Mouse (Mus musculus) CD4-positive, CD25-positive, alpha-beta regulatory T cell, adult 4 months (primary cell): Measurements from ENCODE around the gene Pip5k1a. TPM values are rescaled to one million over a fixed set of nuclear protein-coding genes. Genes with fewer than 3 reads are reported as not detected.
A peak's percentile ranks its signal among the peaks of the same experiment; 100 is the strongest.
"Not testable (repeated sequence)": the region's sequence is repeated elsewhere in the genome, so short reads cannot be mapped to it uniquely, and the experiment has no call there.

Experiments
- ATAC-seq: one replicate; pipeline ENCODE4 v1.8.0; 2017
- polyA plus RNA-seq, 2 experiments: library from polyadenylated mRNA; unstranded; fragments of 100-300 nt; shearing (Covaris generic); gene quantifications; one replicate each; pipeline ENCODE4 v1.2.1; 2017

Gene Pip5k1a
- polyA plus RNA-seq, 2 experiments from 2014 or later: 13.4 to 14.3 TPM

DNA sequence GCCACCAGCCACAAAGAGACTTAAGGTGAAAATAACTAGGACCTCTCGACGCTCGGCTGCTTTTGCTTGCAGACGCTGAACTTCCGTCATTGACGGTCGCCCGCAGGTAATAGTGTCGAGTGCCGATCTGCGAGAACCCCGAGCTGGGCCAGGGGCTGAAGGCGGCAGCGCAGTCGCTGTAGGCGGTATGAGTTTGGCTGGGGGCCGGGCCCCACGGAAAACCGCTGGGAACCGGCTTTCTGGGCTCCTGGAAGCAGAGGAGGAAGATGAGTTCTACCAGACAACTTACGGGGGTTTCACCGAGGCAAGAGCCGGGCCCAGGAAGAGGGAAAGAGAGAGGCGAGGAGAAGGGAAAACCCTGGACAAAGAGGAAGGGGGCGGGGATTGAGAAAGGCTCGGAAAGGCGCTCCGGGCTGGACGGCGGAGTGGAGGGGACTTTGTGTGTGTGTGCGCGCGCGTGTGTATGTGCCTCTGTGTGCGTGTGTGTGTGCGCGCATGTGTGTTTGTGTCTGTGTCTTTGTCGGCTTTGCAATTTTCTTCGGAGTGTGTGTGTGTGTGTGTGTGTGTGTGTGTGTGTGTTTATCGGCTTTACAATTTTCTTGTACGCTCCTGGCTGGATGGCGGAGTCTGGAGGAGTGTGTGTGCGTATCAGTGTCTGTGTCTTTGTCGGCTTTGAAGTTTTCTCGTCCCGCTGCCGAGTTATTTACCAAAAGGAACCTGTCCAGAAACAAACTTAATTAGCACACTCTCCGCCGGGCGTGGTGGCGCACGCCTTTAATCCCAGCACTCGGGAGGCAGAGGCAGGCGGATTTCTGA is 4.4 kb upstream of the Pip5k1a start, which contains the start of gene Vps72:
Vps72 (plus strand) TSS at position 112 of the 816 bp plus-strand sequence.
- peak; percentile 79 for ATAC-seq

DNA sequence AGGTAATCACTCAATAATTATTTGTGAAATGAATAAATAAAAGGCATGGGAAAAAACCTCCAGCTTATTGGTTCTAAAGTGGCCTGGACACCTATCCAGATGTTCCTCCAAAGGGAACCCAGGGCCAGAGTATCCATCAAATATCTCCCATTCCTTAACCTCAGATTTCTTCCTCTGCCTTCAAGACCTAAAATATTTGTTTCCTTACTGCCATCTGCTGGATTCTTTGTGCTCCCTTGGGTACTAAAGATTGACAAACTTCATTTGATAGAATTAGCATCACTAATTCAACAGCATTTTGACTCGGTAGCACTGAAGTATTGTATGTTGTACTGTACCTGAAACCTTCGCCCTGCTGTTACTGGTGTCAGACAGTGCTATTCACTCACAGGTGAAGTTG is 1.2 kb upstream of the Pip5k1a start:
- ATAC-seq: no peak

DNA sequence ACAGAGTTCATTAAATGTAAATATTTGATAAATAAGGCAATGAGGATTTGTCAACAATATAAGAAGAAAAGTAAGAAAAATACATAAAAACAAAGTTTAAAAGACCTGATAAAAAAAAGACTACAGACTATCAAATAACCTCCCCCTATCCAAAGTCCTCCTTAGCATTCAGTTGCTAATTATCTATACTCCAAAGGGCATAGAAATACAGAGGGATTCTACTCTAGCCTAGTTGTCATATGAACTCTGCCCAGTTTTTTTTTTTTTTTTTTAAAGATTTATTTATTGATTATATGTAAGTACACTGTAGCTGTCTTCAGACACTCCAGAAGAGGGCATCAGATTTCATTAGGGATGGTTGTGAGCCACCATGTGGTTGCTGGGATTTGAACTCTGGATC is 578 bp upstream of the Pip5k1a start:
- not testable (repeated sequence) for ATAC-seq

DNA sequence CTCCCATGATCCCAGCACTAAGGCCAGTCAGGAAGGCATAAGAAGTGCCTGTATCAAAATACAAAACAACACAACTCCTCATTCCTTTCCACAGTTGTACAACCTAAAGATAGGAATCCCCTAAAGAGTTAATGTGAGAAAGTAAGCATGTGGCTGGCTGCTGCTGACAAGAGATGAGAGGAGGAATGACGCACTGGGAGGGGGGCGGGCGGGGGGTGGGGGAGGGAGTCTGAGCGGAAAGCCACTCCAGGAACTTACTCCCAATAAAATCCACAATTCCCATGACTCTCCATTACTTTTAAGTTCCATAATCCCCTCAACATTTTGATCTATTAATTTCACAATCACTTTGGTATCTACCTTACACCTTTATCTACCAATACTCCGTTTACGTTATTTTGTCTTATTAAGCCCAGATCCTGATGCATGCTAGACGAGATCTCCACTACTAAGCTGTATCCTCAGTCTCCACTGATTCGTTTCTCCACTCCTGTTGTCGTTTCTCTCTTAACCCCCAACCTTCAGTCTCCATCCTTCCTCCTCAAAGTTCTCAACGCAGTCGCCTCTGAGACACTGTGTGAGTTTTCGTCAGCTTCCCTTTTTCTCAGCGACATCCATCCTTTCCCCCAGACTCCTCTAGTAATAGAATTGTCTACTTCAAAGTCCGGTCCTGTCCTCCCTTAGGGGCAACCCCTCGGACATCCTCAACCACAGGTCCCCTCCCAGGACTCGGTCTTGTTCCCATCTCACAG is 968 bp downstream of the Pip5k1a start:
- no peak for ATAC-seq

DNA sequence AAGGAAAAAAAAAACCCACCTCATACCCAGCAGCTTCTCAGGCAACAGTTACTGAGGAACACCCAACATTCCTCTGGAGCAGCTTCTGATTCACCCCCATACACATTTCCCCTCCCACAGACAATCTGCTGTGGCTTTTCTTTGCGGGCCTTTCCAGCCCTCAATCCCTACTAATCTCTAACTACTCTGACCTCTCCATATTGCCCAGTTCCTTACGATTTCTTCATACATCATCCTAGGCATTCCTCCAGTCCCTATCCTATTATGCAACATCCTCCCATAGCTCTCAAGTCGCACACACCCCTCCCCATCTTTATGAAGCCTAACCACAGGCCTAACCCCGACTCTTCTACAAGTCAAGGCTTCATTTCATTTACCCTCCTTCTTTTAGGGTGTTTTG is 1.6 kb downstream of the Pip5k1a start:
- no peak for ATAC-seq

DNA sequence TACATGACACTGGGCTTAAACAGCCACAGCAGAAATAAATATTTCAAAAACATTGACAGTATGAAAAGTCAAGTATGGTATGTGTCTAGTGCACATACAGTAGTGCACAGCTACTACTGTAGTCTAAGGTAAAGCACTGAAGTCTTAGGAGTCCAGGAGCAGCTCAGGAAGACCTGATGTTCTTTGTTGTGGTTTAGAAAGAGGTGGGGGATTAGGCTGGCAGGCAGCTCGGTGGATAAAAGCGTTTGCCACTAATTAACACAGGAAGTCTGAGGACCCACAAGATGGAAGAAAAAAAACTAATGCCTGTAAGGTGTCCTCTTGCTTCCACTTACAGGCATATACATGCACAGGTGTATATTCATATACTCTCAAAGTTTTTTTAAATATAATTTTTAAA is 5.9 kb downstream of the Pip5k1a start:
- ATAC-seq: peak; percentile 68

DNA sequence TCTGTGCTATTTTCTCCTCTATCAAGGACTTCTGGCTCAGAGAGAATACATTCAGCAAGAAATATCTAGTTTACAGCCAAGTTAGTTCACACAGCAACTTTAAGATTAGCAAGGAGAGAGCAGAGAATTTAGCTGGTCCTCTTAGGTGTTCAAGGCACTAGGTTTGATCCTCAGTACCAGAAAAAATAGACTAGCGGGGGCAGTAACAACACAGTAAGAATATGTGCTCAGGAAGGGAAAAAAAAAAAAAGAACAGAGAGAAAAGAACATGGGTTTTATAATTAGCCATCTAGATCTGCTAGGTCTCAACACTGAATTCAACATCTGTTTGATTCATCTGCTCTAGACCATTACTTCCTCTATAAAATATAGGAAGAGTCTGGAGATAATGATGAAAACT is 18.7 kb downstream of the Pip5k1a start:
- no peak for ATAC-seq

DNA sequence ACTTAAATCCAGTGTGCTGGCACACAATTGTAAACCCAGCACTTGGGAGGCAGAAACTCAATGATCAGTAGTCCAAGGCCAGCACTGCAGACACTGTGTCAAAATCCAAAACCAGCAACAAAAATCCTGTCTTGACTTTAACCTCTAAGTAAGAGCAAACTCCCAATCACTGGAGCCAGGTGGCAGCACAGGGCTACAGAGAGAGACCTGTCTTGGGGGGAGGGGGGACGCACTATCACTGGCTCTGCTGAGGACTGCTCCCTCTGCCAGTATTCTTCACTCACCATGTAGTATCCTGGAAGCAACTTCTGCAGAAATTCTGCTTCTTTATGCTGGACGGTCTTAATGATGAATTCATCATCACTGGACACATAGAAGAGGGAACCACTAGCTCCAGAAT is 35.1 kb downstream of the Pip5k1a start:
- ATAC-seq: no peak

DNA sequence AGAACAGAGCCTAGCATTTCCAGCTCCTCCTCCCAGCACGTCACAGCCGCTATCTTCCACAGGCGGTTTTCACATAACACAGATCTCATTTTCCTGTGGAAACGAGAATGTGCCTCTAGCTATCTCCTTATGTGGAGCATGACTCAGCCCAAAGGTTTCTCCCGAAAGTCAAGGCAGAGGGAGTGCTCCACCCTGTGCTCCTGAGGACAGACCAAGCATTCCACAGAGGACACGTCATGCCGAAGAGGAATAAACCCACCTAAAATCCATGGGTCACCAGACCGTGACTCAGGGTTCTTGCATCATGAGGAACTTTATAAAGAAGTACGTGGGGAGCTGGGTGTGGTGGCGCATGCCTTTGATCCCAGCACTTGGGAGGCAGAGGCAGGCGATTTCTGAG is 40.2 kb downstream of the Pip5k1a start:
- ATAC-seq: no peak

DNA sequence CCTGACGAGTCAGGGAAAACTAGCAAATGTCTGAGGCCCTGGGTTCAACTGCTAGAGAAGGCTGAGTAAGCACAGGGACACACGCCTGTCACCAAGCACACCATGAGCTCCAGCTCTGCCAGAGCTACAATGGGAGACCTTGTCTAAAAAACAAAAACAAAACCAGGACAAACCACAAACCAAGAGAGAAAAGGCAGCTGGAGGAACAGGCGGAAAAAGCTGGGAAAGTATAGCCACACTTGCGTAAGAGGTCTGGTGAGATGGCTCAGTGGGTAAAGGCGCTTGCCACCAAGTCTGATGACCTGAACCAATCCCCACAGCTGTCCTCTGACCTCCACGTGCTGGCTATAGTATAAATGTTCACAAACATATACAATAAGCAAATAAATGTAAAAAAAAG is 40.6 kb downstream of the Pip5k1a start:
- ATAC-seq: no peak

DNA sequence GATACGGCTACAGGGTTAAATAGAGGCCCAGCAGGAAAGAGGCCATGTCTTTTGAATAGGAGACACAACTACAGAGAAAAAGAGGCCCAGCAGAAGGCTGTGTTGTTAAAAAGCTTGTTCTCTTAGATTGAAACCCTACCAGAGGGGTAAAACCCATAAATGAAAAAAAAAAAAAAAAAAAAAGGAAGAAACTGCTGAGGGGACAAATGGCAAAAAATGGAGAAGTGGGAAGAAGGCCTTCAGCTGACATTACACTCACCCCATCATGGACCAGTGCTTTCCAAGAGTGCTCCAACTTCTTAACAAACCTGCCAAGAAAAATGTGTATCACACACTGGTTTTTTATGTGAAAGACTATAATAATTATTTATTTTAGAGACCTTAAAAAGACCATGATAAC is 41.2 kb downstream of the Pip5k1a start:
- ATAC-seq: no peak

DNA sequence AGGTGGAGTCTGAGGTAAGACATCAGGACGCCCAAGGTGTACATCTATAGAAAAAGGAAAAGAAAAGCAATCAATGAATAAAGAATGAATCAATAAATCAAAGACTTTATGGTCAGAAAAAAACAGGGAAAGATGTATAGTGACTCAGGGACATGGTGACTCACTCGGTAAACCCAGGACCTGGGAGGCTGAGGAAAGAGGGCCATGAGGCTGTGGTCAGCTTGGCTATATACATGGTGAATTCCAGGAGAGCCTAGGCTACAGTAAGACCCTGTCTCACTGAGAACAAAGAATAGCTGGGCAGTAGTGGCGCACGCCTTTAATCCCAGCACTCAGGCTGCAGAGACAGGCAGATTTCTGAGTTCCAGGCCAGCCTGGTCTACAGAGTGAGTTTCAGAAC is 43.0 kb downstream of the Pip5k1a start:
- no peak for ATAC-seq

DNA sequence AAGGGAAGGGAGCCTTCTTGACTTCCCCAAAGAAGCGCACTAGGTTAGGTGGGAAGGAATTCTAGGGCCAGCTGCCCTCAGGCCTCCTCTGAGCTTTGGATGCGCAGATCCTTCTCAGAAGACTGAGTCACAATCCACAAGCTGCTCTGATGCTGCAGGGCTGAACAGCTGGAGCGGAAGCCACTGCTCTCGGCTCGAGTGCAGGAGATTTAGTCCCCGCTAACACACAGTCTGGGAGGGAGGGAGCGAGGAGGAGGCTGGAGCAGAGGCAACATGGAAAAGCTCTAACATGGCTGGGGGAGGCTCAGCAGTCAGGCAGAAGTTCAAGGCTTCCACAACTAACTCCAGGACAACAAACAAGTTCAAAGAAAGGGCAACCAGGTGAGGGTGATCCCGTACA is 48.7 kb downstream of the Pip5k1a start:
- ATAC-seq: no peak

DNA sequence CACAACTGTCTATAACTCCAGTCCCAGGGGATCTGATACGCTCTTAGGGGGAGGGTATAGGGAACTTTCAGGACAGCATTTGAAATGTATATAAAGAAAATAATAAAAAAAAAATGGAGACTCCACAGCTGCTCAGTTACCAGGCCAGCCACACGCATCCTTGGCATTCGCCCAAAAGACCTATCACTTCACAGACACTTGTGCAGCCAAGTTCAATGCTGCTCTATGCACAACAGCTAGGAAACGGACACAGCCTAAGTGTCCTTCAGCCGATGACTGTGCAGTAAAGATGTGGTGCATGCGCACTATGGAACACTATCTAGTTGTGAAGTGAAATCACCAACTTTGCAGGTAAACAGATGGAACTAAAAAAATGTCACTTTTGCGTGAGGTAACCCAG is 50.5 kb downstream of the Pip5k1a start:
- ATAC-seq: no peak

DNA sequence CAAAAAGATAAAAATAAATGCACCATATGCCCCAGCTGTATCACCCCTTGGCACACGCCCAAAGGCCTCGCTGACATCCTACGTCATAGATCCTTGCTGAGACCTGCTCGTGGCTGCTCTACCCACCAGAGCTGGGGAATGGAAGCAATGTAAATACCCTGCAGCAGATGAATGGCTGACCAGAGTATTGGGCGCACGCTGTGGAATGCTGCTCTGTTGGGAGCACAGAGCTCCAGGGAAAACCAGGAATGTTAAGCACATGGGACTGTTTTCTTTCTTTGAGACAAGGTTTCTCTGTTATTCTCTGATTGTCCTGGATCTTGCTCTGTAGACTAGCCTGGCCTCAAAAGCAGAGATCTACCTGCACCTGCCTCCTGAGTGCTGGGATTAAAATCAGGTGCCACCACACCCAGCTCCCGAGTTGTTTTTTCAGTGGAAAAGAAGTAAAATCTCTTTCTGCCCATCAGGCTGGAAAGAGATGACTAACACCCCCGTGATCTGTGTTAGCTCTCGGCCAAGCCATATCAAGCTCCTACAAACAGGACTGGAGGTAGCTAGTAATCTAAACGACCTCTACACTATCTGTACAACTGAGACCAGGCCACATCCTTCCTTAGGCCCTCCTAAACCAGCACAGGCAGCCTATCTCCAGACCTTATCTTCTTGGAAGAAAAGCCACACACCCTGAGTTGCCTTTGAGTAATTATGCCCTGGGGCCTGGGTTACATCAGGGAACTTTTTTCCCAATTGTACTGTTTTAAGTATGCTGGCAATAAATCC is 52.1 kb downstream of the Pip5k1a start:
- no peak for ATAC-seq

DNA sequence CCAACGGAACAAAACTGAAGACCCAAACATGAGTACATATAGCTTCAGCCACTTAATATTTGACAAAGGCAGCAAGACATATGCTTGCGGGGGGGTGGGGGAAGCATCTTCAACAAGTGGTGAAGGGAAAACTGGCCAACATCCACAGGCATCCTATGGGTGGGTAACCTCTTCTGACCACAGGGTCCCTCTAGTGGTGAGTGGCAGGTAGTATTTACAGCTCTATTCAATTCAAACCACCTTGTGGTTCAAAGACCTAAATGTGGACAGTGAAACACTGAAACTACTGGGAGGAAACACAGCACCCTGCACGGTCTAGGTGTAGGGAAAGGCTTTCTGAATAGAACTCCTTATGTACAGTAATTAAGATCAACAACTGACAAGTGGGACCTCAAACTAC is 53.0 kb downstream of the Pip5k1a start:
- ATAC-seq: peak; percentile 82

DNA sequence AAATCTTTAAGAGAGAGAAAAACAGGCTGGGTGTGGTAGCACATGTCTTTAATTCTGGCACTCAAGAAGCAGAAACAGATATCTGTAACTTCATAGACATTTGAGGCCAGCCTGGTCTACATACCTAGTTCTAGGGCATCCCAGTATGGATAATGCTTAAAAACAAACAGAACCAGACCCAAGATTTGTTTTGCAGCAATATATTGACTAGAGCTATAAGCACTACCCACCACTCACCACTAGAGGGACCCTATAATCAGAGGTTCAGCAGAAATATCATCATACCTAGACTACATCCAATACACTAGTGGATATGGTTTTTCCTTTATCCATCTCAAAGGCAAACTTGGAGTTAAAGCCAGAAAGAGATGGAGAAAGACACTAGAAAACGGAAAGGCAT is 53.8 kb downstream of the Pip5k1a start:
- peak; percentile 91 for ATAC-seq

DNA sequence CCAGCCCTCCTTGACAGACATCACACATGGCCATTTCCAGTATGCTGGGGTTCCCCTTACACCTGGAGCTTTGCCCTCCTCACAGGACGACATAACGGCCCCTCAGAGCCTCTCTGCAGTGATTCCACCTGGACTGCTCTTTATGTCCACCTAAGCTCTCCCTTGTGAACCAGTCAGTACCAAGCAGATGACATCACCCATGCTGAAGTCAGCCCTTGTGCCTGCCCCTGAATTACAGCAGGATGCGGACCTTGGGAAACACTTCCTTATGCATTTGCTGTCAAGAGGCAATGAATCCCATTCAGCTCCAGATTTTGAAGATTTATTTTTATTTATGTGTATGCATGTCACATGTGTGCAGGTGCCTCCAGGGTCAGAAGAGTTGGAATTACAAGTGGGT is 58.8 kb downstream of the Pip5k1a start:
- no peak for ATAC-seq

DNA sequence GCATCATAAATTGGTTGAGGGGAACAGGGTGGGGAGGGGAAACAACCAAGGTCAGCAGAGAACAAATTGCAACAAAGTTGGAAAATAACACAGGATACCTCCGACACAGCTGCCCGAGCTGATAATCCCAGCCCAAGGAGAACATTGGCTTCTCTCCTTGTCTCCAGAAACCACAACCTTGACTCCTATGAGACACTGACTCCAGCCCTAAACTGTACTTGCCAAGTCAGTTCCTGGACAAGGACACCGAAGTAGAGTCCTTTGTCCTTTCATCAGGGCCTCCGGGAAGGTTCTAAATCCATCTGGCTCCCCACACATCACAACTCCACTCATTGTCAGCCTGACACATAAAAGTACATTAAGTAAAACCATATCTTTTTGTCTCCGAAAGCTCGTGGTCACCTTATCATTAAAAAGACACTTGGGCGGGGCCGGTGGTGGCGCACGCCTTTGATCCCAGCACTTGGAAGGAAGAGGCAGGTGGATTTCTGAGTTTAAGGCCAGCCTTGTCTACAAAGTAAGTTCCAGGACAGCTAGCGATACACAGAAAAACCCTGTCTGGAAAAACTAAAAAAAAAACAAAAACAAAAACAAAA is 60.2 kb downstream of the Pip5k1a start:
- no peak for ATAC-seq

DNA sequence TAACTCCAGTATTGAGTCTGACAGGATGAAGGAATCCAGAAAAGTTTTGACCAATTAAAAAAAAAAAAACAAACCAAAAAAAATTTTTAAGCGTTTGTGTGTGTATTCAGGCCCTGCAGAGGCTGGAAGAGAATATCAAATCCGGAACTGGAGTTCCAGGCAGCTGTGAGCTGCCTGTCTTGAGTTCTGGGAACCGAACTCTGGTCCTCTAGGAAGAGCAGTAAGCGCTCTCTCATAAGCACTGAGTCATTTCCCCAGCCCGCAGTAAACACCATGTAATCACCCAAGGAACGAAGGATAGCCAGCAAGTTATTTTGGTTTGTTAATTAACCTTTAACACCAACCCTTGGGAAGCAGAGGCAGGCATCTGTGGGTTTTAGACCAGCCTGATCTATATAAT is 63.5 kb downstream of the Pip5k1a start:
- no peak for ATAC-seq

DNA sequence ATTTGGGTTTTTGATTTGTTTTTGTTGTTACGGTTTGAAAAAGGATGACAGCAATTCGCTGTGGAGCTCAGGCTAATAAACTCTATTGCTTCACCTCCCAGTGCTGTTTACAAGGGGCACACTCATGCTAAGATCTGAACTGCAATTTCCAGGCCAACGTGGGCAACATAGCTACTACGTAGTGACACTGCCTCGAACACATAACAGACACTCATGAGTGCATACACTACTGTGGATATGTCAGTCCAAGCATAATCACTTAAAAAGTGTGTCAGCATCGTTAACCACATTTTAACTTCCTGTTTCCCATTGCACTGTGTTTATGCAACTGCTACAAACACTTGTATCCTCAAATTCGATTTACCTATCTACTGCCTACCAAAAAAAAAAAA is 63.9 kb downstream of the Pip5k1a start:
- peak; percentile 75 for ATAC-seq

DNA sequence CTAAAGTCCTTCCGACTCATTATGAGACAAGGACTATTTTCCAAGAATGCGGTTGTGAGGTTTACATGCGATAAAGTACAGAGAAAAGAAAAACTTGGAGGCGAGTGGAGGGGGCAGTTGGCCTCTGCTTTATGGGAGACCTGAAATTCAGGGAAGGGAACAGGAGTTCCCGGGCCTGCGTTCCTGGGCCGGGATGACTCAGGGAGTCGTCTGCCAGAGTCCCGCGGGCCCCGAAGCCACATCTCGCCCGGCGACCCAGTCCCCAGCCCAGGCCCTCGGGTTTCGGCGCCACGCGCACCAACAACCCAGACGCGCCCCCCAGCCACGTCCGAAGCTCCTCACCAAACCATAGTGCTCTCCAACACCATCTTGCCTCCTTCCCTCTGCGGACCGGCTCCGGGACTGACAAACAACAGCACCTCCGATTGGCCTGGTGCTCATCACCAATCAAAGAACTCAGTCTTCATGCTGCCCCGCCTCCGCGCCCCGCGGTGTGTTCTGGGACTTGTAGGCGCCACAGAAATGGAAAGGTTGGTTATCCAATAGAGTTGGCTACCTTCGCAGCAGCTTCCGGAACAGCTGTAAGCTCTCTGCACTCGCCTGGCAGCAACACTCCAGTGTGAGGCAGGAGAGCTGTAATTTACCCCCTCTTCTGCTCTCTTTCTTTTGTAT is 64.4 kb downstream of the Pip5k1a start, which contains the start of gene Psmd4:
Psmd4 (minus strand) TSS at position 449 of the 672 bp plus-strand sequence.
- peak; percentile 97 for ATAC-seq
